Mouse (Mus musculus) R1 (cell line): ENCODE measurements at regions not wholly inside any gene's neighbourhood (a gene's known extent, or its start where the extent isn't known, plus 50 kb on each side); places are given as distances from the start of the nearest gene placed in this dataset.

Experiments
- DNase-seq: peaks from one replicate; pipeline ENCODE4 v3.0.0-alpha.2; 2018; ENCODE audit warnings: low read depth, low spot score

GRCm38 (mm10) chr2:106256012-106256411, 252.7 kb upstream of the Dnajc24 start:
- no peak for DNase-seq

- DNase-seq, result no peak
These were observed 231.0 kb upstream of the Dnajc24 start for GRCm38 (mm10) chr2:106234358-106234757.

DNA sequence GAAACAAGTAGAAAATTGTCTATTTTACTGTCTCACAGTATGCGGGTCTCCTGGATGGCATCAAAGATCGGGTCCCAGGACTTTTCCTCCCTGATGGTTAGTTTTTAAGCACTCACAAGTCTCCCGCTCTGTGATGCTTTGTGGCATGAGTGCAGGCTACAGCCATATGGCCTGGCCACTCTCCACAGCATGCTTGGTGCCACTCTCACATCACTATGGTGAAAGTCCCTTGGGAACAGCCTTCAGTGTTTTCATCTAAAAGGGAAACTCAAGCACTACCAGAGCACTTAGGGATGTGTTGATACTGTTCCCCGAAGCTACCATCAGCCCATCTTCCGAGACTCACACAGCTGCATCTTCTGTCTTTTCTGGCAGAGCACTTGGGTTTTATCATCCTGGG, 227.8 kb upstream of the Dnajc24 start:
- no peak for DNase-seq

- no peak for DNase-seq
These were observed 226.7 kb upstream of the Dnajc24 start for GRCm38 (mm10) chr2:106230021-106230420.

DNA sequence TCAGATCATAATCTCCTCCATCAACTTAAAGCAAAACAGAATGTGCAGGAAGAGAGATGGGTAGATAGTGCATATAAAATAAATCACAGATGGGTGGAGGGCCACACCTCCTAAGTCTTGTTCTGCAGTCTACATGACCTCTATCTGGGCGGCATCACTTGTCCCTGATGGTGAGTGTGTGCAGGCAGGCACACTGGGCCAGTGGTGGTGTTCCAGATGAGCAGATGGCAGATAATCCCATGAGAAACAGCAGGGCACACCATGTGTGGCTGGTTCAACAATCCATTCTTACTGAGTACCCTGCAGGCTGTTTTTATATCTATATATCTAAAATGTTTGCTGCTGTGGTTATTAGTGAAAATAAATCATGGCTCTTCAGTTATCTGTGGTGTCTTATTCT, 224.9 kb upstream of the Dnajc24 start:
- no peak for DNase-seq

- DNase-seq, result no peak
These were observed 212.8 kb upstream of the Dnajc24 start for GRCm38 (mm10) chr2:106216169-106216568.

DNA sequence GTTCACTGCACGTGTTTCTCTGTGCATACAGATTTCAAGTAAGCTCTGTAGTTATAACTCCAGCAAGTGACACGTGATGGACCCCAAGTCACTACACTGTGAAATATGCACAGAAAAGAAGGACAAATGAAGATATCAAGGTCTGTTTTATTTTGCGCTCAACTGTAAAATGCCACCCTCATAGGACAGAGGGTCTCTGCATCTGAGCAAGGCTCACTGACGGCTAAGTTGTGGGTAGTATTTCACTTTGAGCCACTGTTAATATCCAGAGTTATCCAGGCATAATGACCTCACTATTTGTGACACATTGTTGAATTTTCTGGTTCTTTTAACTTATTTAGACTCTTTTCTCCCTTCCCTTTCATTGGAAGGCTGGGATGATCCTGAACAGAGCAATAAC, 210.4 kb upstream of the Dnajc24 start:
- no peak for DNase-seq

DNA sequence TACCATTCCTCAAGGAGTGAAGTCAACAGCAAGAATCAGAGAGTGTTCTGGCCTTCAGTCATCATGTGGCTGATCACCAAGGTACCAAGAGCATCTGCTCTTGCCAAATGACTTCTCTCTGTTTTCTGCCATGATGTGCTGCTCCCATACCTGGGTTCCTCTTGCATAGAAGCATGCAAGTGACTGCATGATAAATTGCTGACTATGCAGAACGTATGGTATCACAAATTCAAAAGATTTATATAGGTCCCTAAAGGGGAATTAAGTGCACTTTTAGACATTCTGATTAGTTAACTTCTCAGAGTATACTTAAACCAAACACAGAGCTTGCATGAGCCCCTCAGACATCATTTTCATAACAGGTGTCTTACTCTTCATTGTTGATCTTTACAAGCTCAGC, 207.4 kb upstream of the Dnajc24 start:
- no peak for DNase-seq

- DNase-seq, result no peak
These were observed 205.5 kb upstream of the Dnajc24 start for GRCm38 (mm10) chr2:106208767-106209250.

DNA sequence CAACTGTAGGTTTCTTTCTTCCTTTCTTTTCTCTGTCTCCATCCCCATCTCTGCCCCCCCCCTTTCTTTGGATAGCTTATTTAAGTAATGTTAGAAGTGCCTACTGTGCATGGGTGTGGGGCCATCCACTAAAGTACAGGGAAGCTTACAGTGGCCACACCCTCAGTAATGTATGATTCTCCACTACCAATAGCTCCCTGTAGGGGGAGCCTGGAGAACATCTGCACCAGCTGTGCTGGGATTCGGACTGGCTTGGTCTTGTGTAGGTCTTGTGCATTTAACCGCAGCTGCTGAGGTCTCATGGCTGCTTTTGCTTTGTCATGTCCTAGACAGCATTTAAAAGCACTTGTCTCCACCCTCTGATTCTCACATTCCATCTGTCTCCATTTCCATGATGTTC, 196.8 kb upstream of the Dnajc24 start:
- DNase-seq, result peak; percentile 69

- peak; percentile 13 for DNase-seq
These were observed 191.8 kb upstream of the Dnajc24 start for GRCm38 (mm10) chr2:106195170-106195569.

GRCm38 (mm10) chr2:106194369-106195023, 191.1 kb upstream of the Dnajc24 start:
- DNase-seq, result peak; percentile 74

DNA sequence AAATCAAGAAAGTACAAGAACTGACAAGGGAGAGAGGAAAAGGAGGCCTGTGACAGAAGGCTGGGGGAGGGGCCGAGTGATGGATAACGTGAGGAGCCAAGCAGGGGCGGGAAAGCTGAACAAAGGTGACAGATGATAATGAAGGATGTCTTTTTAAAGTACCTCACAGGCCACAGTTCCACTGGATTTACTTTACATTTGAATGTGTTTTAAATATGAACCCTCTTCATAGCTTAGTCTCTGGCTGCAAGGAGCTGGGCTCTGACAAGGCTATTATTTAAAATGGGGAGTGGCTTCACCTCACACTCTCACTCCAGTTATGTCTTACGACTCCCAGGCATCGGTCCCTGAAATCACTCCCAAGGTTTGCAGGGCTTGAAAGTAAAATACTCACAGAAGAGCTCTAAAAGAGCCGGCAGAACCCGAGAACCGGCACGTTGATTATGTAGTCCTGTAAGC, 190.6 kb upstream of the Dnajc24 start:
- peak; percentile 14 for DNase-seq

GRCm38 (mm10) chr2:106190579-106191322, 187.4 kb upstream of the Dnajc24 start:
- peak; percentile 23 for DNase-seq

GRCm38 (mm10) chr2:106183651-106184050, 180.3 kb upstream of the Dnajc24 start:
- DNase-seq, result no peak

DNA sequence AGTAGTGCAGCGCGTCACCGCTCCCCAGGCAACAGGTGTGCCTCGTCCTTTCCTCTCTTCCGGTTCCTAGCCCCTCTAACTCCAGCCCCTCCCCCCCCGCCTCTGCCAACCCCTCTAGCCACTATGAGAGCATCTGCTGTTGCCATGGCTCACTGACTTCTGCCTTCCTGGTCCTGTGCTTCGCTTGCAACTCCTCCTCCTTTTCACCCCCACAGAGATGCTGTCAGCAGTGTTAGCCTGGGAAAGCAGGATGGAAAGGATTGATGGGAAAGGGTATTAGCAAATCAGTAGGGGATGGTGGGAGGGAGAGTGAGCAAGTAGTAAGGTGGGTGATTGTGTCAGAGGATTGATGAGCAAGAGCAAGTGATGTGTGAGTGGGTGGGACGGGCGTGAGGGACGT, 178.7 kb upstream of the Dnajc24 start:
- no peak for DNase-seq

- no peak for DNase-seq
These were observed 159.3 kb upstream of the Dnajc24 start for GRCm38 (mm10) chr2:106162681-106163080.

DNA sequence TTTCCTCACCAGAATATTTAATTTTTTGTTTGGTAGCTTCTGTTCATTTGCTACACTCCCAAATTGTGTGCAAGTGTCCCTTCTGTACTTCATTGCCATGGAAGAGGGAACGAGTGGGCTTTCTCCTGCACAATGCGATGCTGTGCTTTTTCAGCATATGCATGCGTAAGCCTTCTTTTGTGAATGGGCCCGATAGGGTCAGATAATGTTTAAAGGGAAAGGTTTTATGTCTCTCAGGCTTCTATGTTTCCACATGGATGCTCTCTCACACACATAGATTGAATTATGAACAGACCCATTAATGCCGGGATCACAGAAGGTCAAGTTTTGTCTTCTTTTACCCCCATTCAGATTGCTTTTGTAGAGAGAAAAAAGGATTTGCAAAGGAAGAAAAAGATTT, 158.5 kb upstream of the Dnajc24 start:
- DNase-seq, result no peak

- no peak for DNase-seq
These were observed 146.4 kb upstream of the Dnajc24 start for GRCm38 (mm10) chr2:106149701-106150100.

DNA sequence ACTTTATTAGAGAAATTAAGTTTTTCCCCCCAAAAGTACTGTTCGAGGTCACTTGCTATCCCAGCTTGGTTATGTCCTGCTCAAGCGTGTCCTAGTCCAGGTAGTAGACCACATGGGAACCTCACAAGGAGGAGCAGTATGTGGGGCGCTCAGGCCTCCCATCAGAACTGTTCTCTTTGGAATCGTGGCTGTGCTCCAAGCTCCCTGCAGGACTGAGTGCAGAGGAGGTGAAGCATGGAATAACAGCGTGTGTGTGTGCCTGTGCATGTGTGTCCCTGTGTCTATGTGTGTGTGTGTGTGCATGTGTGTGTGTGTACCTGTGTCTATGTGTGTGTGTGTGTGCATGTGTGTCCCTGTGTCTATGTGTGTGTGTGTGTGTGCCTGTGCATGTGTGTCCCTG, 137.6 kb upstream of the Dnajc24 start:
- no peak for DNase-seq

- DNase-seq, result no peak
These were observed 97.7 kb upstream of the Dnajc24 start for GRCm38 (mm10) chr2:106101002-106101401.

GRCm38 (mm10) chr2:106086121-106086520, 82.8 kb upstream of the Dnajc24 start:
- no peak for DNase-seq
